Mouse (Mus musculus) bone marrow macrophage, adult 2 months (primary cell): ENCODE results near the gene Colq.

Experiments used
- CTCF ChIP-seq: IDR thresholded peaks from 2 replicates; pipeline ENCODE4 v1.5.1; 2012; ENCODE audit warnings: low read depth, mild to moderate bottlenecking, low read length, moderate library complexity
- POLR2A ChIP-seq: IDR thresholded peaks from 2 replicates; pipeline ENCODE4 v1.6.1; 2012; ENCODE audit warnings: mild to moderate bottlenecking, low read depth, low read length, borderline replicate concordance

DNA sequence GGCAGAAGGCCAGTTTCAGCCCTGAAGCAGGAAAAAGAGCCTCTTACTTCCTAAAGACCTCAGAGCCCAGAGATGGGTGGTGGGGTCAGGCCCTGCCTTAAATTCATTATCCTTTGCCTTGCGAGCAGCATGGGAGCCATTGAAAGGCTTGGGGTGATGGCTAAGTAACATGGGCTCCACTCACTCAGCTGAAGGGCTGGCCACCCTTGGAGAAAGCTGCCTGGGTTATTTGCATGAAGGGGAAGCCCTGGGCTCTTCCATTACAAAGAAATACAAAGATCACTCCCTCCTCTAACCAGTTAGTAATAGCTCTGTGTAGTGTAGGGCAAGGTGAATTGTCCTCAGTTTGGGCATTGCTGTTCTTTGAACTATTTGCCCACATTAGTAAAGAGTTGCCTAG is 91.6 kb downstream of the Colq start:
- TF ChIP-seq CTCF (no peak), POLR2A (no peak)
